Mouse (Mus musculus) heart, postnatal 0 days (tissue): ENCODE measurements around the gene Spg21. TPM values are rescaled to one million over a fixed set of nuclear protein-coding genes. Genes with fewer than 3 reads are reported as not detected.

Source experiments
- ATAC-seq: fragments of 200-750 bp; cut with Nextera tagmentation; 2 replicates; pipeline ENCODE4 v1.8.0; 2017; ENCODE audit warnings: low read depth, moderate number of reproducible peaks, moderate library complexity; ENCODE audit not compliant: insufficient read depth
- DNase-seq: peaks from one replicate; pipeline ENCODE4 v3.0.0-alpha.2; 2016; ENCODE audit warnings: low spot score
- H3K27ac ChIP-seq: fragments of 300-500 bp; sonication (generic); 2 replicates; pipeline ENCODE4 v1.5.1; 2014; ENCODE audit warnings: low read depth, mild to moderate bottlenecking
- H3K27me3 ChIP-seq: fragments of 300-500 bp; sonication (generic); 2 replicates; pipeline ENCODE4 v1.6.1; 2014; ENCODE audit warnings: low read length, mixed read lengths; ENCODE audit not compliant: control insufficient read depth, insufficient read depth
- H3K36me3 ChIP-seq: fragments of 300-500 bp; sonication (generic); replicated peaks from 2 replicates; pipeline ENCODE4 v1.6.1; 2014; ENCODE audit warnings: low read length, mixed read lengths; ENCODE audit not compliant: control insufficient read depth, insufficient read depth
- H3K4me1 ChIP-seq: fragments of 300-500 bp; sonication (generic); 2 replicates; pipeline ENCODE4 v1.6.1; 2014; ENCODE audit warnings: antibody characterized with exemption; ENCODE audit not compliant: control insufficient read depth, insufficient read depth
- H3K4me2 ChIP-seq: fragments of 300-500 bp; sonication (generic); 2 replicates; pipeline ENCODE4 v1.6.1; 2014; ENCODE audit warnings: low read depth, mild to moderate bottlenecking, low read length, moderate library complexity
- H3K4me3 ChIP-seq: fragments of 300-500 bp; sonication (generic); 2 replicates; pipeline ENCODE4 v1.5.1; 2014; ENCODE audit warnings: low read depth, low read length
- H3K9ac ChIP-seq: fragments of 300-500 bp; sonication (generic); replicated peaks from 2 replicates; pipeline ENCODE4 v1.6.1; 2014; ENCODE audit warnings: low read depth, low read length, mixed read lengths
- H3K9me3 ChIP-seq: fragments of 300-500 bp; sonication (generic); replicated peaks from 2 replicates; pipeline ENCODE4 v1.6.1; 2016; ENCODE audit warnings: low read length; ENCODE audit not compliant: control insufficient read depth
- CTCF ChIP-seq: IDR thresholded peaks from 2 replicates; pipeline ENCODE4 v1.5.1; 2016; ENCODE audit warnings: antibody characterized with exemption, control low read depth, low read depth
- EP300 ChIP-seq: IDR thresholded peaks from 2 replicates; pipeline ENCODE4 v1.6.1; 2016; ENCODE audit warnings: antibody characterized with exemption, low read depth
- WGBS: fragments of 180-500 bp; shearing (Covaris S2); extraction: QIAGEN DNeasy Blood & Tissue Kit; methylation state at CpG from one replicate; pipeline ENCODE4 v1.1.7; 2014; 5-methylcytosine and 5-hydroxymethylcytosine counted together
- polyA plus RNA-seq: library from polyadenylated mRNA; unstranded; fragments of >200 nt; fragmentation: Nextera tagmentation; extraction: Ambion mirVana; gene quantifications from 2 replicates; pipeline ENCODE4 v1.2.1, GENCODE M21; 2015
- total RNA-seq: library from RNA; depleted of rRNA; stranded (reverse); fragments of >200 nt; gene quantifications from 2 replicates; pipeline ENCODE4 v1.2.3, GENCODE M21; 2014; ENCODE audit warnings: low replicate concordance; rRNA removed

Gene Spg21
- 43.2 and 52.4 TPM in 2 replicates for total RNA-seq
- 41.3 and 44.7 TPM in 2 replicates for polyA plus RNA-seq

DNA sequence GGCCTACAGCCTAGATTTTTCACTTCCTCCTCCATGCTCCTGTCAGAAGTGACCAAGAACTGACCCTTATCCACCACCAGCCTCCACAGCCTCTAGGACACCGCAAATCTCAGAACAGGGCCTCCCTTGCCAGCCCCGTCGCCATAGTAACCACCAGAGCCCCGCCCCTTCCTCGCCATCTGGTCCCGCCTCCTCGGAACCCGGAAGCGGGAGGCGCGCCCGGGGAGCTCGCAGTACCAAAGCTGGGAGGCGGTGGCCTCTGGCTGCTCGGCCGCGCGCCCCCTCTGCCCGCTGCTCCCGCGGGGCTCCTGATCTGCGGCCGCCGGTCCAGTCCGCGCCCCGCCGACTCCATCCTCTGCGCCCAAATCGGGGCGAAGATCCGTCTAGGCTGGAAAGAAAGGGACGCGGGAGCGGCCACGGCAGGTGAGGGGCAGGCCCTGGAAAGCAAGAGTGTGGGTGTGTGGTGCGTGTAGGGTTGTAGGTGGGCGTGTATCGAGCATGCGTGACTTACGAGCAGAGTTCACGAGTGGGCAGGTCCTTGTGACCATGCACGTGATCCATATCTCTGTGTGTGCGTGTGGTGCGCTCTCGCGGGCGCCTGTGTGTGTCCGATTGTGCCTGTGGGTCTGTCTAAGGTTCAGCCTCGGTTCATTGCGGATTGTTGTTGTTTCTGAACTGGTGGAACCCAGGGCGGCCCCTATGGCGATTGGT, at the start of gene Spg21:
Gene Spg21 (plus strand): TSS at position 216 of the 711 bp plus-strand sequence.
- H3K4me2 ChIP-seq = peak within 1 kb of the TSS; percentile 70

DNA sequence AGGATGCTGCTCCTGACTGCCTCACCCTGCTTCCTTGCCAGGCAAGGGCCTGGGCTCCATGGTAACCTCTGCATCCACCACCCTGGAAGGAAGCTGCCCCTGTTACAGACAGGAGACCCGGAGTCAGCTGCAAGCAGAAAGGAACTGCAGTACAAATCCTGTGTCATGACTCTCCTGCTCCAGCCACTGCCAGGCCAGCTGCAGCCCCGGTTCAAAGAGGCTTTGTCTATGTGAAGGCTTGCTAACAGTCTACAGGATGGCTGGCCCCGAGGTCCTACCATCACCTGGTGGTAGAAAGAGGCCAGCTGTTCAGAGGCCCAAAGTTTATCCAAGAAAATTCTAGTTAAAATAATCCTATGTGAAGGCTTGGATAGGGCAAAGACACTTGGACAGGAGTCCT, 49.4 kb upstream of the Spg21 start:
- DNase-seq (no peak), ATAC-seq (no peak)
- Histone ChIP-seq H3K4me2 (no peak overlapping the region), H3K36me3 (no peaks in the 10 kb centered on the region), H3K9ac (no peak overlapping the region), H3K4me3 (no peak overlapping the region), H3K9me3 (no peaks in the 10 kb centered on the region), H3K4me1 (no peaks in the 10 kb centered on the region), H3K27me3 (no peaks in the 10 kb centered on the region), H3K27ac (no peak overlapping the region)
- TF ChIP-seq CTCF = no peak
- no peak for TF ChIP-seq EP300
- 62% methylated on average over 3 of the region's 3 CpGs for WGBS

More for the DNA sequence above, at the start of gene Spg21:
- Histone ChIP-seq H3K9me3 (no peaks in the 10 kb centered on the region), H3K4me1 (peaks cover 15% of the 10 kb centered on the region), H3K9ac (peak within 1 kb of the TSS; percentile 64), H3K27me3 (no peaks in the 10 kb centered on the region), H3K36me3 (peaks cover under 1% of the 10 kb centered on the region; the same call in 1 of the 2 replicates), H3K27ac (peak within 1 kb of the TSS; percentile 59), H3K4me3 (peak within 1 kb of the TSS; percentile 80)
- ATAC-seq (peak; percentile 98), DNase-seq (peak; percentile 88)
- no peak for TF ChIP-seq EP300
- TF ChIP-seq CTCF = no peak
- WGBS = under 1% methylated on average over 53 of the region's 53 CpGs

DNA sequence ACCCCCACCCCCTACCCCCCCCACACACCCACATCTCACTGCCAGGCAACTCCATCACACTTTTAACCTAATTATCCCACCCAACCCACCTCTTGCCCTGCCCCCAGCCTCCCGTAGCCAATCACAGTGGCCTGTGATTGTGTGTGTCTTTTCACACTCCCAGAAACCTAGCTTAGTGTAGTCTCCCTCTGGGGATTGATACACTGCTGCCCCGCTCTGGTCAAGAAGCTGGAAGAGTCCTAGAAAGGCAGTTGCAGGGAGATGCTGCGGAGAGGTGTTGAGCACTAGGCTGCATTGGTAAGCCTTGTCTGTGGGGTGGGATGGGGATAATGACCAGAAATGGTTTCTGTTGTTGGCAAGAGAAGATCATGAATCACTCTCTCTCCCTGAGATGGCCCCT, 43.0 kb upstream of the Spg21 start:
- Histone ChIP-seq H3K4me1 (no peaks in the 10 kb centered on the region), H3K9me3 (no peaks in the 10 kb centered on the region), H3K27me3 (no peaks in the 10 kb centered on the region), H3K4me3 (no peak overlapping the region), H3K9ac (no peak overlapping the region), H3K4me2 (no peak overlapping the region), H3K36me3 (no peaks in the 10 kb centered on the region), H3K27ac (no peak overlapping the region)
- TF ChIP-seq EP300 = no peak
- peak; percentile 35 for TF ChIP-seq CTCF
- no peak for DNase-seq
- peak; percentile 55; the same call in 1 of the 2 replicates for ATAC-seq
- WGBS = 36% methylated on average over 3 of the region's 3 CpGs

DNA sequence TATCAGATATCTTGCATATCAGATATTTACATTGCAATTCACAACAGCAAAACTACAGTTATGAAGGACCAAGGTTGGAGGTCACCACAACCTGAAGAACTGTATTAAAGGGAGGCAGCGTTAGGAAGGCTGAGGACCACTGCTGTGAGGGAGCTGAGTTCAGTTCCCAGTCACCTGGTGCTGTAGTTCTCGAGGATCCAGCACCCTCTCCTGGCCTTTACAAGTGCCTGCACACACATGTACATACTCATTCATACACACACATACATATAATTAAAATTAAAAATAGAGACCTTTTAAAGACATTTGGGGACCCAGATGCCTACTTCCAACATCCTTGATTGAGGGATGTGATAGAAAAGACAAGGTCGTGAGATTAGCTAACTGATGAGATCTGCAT, 41.1 kb upstream of the Spg21 start:
- Histone ChIP-seq H3K4me1 (no peaks in the 10 kb centered on the region), H3K9me3 (no peaks in the 10 kb centered on the region), H3K36me3 (no peaks in the 10 kb centered on the region), H3K27ac (no peak overlapping the region), H3K9ac (no peak overlapping the region), H3K27me3 (no peaks in the 10 kb centered on the region), H3K4me3 (no peak overlapping the region), H3K4me2 (no peak overlapping the region)
- ATAC-seq (no peak), DNase-seq (no peak)
- 64% methylated on average over 3 of the region's 3 CpGs for WGBS
- TF ChIP-seq CTCF (no peak), EP300 (no peak)

DNA sequence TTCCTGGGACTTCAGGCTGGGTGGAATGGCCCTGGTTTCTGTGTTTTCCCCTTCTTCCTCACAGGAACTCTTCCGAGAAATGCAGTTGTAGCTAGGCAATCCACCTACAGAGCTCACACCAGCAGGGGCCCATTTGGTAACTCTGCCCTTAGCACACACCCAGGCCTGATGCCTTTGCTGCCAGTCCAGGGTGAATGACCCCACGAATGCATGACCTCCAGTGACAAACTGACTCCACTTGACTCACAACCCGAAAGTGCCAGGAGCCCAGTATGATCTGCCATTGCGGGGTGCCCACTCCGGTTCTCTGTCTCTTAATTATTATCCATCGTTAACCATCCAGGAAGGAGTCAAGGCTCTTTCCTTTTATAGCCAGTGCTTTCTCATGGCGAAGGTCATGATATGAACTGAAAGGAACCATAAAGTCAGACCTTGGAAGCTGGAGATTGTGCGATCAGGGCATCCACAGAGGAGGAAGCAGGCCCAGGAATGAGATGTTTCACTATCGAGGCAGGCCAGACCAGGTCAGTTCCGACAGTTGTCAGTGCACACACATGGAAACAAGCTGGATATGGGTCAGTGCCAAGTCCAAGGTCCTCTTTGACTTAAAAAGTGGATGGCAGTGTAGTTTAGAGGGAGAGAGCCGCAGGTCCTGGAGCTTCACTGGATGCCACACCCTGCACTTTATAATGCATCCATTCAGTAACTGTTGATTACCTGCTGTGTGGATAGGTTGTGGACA, 37.8 kb upstream of the Spg21 start, which contains the start of gene Slc51b:
Gene Slc51b (minus strand): TSS at position 196 of the 742 bp plus-strand sequence.
- Histone ChIP-seq H3K9ac (no peak within 1 kb of the TSS), H3K27ac (no peak within 1 kb of the TSS), H3K36me3 (no peaks in the 10 kb centered on the region), H3K4me1 (no peaks in the 10 kb centered on the region), H3K27me3 (no peaks in the 10 kb centered on the region), H3K4me2 (no peak within 1 kb of the TSS), H3K9me3 (no peaks in the 10 kb centered on the region), H3K4me3 (no peak within 1 kb of the TSS)
- ATAC-seq (no peak), DNase-seq (no peak)
- WGBS = 75% methylated on average over 11 of the region's 11 CpGs
- TF ChIP-seq CTCF = no peak
- no peak for TF ChIP-seq EP300
